Mouse (Mus musculus) embryonic fibroblast, embryonic 13.5 days (primary cell): ENCODE results near the gene Serpine1.

Experiments used
- CTCF ChIP-seq: IDR thresholded peaks from 2 replicates; pipeline ENCODE4 v1.5.1; 2011; ENCODE audit warnings: mild to moderate bottlenecking, control low read depth, low read length, moderate library complexity, borderline replicate concordance; ENCODE audit not compliant: insufficient read depth
- POLR2A ChIP-seq: IDR thresholded peaks from 2 replicates; pipeline ENCODE4 v1.6.1; 2011; ENCODE audit warnings: low read depth, mild to moderate bottlenecking, control low read depth, low read length, moderate library complexity

DNA sequence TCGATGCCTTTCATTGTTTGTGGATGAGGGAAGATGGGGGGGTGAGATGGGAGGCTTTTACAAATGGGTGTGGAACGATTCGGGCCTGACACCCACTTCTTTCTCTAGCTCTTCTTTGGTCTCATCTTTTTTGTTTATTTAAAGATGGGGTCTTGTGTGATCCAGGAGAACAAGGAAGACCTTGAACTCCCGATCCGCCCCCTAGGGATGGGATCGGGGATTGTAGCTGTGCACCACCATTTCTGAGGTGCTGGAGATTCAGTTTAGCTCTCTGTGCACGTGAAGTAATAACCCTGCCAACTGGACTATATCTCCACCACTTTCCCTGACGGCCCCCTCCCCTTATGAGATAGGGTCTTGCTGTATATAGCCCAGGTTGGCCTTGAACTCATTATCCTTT lies 6.1 kb downstream of the Serpine1 start:
- TF ChIP-seq CTCF (no peak), POLR2A (peak; percentile 62; the same call in 1 of the 2 replicates)
